Mouse (Mus musculus): ENCODE data around the gene Eif5b.

DNA sequence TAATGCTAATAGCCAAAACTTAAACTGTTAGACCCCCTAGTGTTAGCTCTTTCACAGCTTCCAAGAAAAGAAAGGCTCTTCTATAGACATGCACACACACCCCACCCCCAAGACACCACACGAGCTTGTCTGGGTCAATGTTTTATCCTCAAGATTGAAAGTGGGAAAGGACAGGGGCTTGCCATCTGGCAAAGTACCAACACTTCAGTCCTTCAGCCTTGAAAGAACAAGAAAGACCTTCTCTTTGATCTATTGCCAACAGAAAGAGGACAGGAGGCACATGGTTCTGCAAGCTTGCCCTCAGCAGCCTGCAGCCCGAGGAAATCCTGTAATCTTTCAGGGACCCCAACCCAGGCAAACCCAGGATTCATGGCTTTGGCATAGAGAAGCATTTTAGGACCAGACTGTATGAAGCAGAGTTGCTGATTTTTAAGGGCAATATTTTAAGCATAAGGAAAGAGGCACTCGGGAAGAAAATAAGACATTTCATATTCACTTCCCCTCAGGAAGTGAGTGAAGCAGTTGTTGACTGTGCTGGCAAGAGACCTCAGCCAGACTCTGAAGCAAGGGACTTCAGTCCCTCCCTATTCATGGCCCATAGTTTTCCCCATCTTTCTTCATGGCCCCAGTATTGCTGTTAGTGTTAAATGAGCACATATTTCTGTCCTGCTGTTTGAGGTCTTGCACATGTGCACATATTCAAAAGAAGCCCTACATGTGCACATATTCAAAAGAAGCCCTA is 40.9 kb upstream of the Eif5b start:
- TF ChIP-seq MAX (IDR thresholded peaks at IDR 0.05) (no peak), CTCF (IDR thresholded peaks at IDR 0.05; ENCODE audit: control insufficient read depth, insufficient read depth, insufficient read length) (no peak), CEBPB (IDR thresholded peaks at IDR 0.05; ENCODE audit: low read depth) (no peak), MYOD1 (IDR thresholded peaks at IDR 0.05; ENCODE audit: control insufficient read depth, insufficient read length, low read depth) (no peak), USF1 (IDR thresholded peaks at IDR 0.05; ENCODE audit: low read depth) (no peak), MYOG (IDR thresholded peaks at IDR 0.05; ENCODE audit: control insufficient read depth, extremely low read depth, insufficient read length) (no peak), FOSL1 (IDR thresholded peaks at IDR 0.05; ENCODE audit: insufficient read depth, low read length, poor library complexity, severe bottlenecking) (no peak)

Measured in C2C12 (cell line).